Mouse (Mus musculus) embryonic facial prominence, embryonic 14.5 days (tissue): Measurements from ENCODE around the gene Rfwd3. TPM values are rescaled to one million over a fixed set of nuclear protein-coding genes. Genes with fewer than 3 reads are reported as not detected.
A peak's percentile ranks its signal among the peaks of the same experiment; 100 is the strongest.
"Not testable (repeated sequence)": the region's sequence is repeated elsewhere in the genome, so short reads cannot be mapped to it uniquely, and the experiment has no call there.

Source experiments
- ATAC-seq: fragments of 200-750 bp; cut with Nextera tagmentation; 2 replicates; pipeline ENCODE4 v1.8.0; 2017; ENCODE audit warnings: low read depth, moderate number of reproducible peaks, moderate TSS enrichment
- DNase-seq: peaks from one replicate; pipeline ENCODE4 v3.0.0-alpha.2; 2015; ENCODE audit warnings: low spot score
- H3K27ac ChIP-seq: fragments of 300-500 bp; sonication (generic); replicated peaks from 2 replicates; pipeline ENCODE4 v1.5.1; 2014; ENCODE audit warnings: low read depth, mild to moderate bottlenecking, low read length, moderate library complexity
- H3K27me3 ChIP-seq: fragments of 300-500 bp; sonication (generic); replicated peaks from 2 replicates; pipeline ENCODE4 v1.6.1; 2014; ENCODE audit warnings: low read length; ENCODE audit not compliant: control insufficient read depth, insufficient read depth
- H3K36me3 ChIP-seq: fragments of 300-500 bp; sonication (generic); 2 replicates; pipeline ENCODE4 v1.6.1; 2014; ENCODE audit warnings: low read length, mixed read lengths; ENCODE audit not compliant: control insufficient read depth, insufficient read depth
- H3K4me1 ChIP-seq: fragments of 300-500 bp; sonication (generic); 2 replicates; pipeline ENCODE4 v1.6.1; 2014; ENCODE audit warnings: antibody characterized with exemption, low read length; ENCODE audit not compliant: control insufficient read depth, insufficient read depth
- H3K4me2 ChIP-seq: fragments of 300-500 bp; sonication (generic); 2 replicates; pipeline ENCODE4 v1.6.1; 2014; ENCODE audit warnings: low read depth, mild to moderate bottlenecking, low read length, moderate library complexity, mixed read lengths
- H3K4me3 ChIP-seq: fragments of 300-500 bp; sonication (generic); 2 replicates; pipeline ENCODE4 v1.5.1; 2014; ENCODE audit warnings: low read depth, mild to moderate bottlenecking, low read length
- H3K9ac ChIP-seq: fragments of 300-500 bp; sonication (generic); 2 replicates; pipeline ENCODE4 v1.6.1; 2014; ENCODE audit warnings: low read depth, mild to moderate bottlenecking, low read length, moderate library complexity, mixed read lengths
- H3K9me3 ChIP-seq: fragments of 300-500 bp; sonication (generic); 2 replicates; pipeline ENCODE4 v1.6.1; 2016; ENCODE audit warnings: low read length; ENCODE audit not compliant: control insufficient read depth
- WGBS: fragments of 180-500 bp; shearing (Covaris S2); extraction: QIAGEN DNeasy Blood & Tissue Kit; methylation state at CpG from one replicate; pipeline ENCODE4 v1.1.7; 2014; 5-methylcytosine and 5-hydroxymethylcytosine counted together
- polyA plus RNA-seq: library from polyadenylated mRNA; unstranded; fragments of >200 nt; fragmentation: Nextera tagmentation; extraction: Ambion mirVana; gene quantifications from 2 replicates; pipeline ENCODE4 v1.2.1, GENCODE M21; 2014

The Rfwd3 gene
- polyA plus RNA-seq, 1 experiment from 2014 or later, result 42.1 TPM

- 0 out of 2 replicates have a peak, but pooled peaks cover 10% of the 10 kb centered on the region for H3K4me1 ChIP-seq
- H3K27ac ChIP-seq, result peak overlapping the region; percentile 83
- H3K4me2 ChIP-seq, result peak overlapping the region; percentile 67
- H3K36me3 ChIP-seq, result peaks cover 25% of the 10 kb centered on the region
- H3K27me3 ChIP-seq, result no peaks in the 10 kb centered on the region
- DNase-seq, result peak; percentile 42
- peak overlapping the region; percentile 97 for H3K4me3 ChIP-seq
- ATAC-seq, result no peak
- H3K9ac ChIP-seq, result peak overlapping the region; percentile 91
- WGBS, result 0% methylated on average over 28 of the region's 28 CpGs
- H3K9me3 ChIP-seq, result no peaks in the 10 kb centered on the region
These were observed 630 bp downstream of the Rfwd3 start for GRCm38 (mm10) chr8:111299363-111299820.

- DNase-seq (no peak), ATAC-seq (no peak)
- Histone ChIP-seq H3K9ac (no peak overlapping the region), H3K36me3 (peaks cover 39% of the 10 kb centered on the region), H3K4me1 (0 out of 2 replicates have a peak, but pooled peaks cover 10% of the 10 kb centered on the region), H3K4me3 (no peak overlapping the region), H3K27me3 (no peaks in the 10 kb centered on the region), H3K4me2 (peak overlapping the region; percentile 67; the same call in 1 of the 2 replicates), H3K27ac (no peak overlapping the region), H3K9me3 (no peaks in the 10 kb centered on the region)
- 80% methylated on average over 1 of the region's 1 CpGs for WGBS
These were observed 2.0 kb downstream of the Rfwd3 start for GRCm38 (mm10) chr8:111298011-111298410.

GRCm38 (mm10) chr8:111291733-111292132, 8.3 kb downstream of the Rfwd3 start:
- no peaks in the 10 kb centered on the region for H3K27me3 ChIP-seq
- DNase-seq (no peak), ATAC-seq (no peak)
- WGBS, result 97% methylated on average over 7 of the region's 7 CpGs
- no peak overlapping the region for H3K27ac ChIP-seq
- H3K4me1 ChIP-seq, result no peaks in the 10 kb centered on the region
- H3K9ac ChIP-seq, result no peak overlapping the region
- H3K4me3 ChIP-seq, result no peak overlapping the region
- no peaks in the 10 kb centered on the region for H3K9me3 ChIP-seq
- peaks cover 92% of the 10 kb centered on the region for H3K36me3 ChIP-seq
- H3K4me2 ChIP-seq, result no peak overlapping the region

- Histone ChIP-seq H3K9me3 (no peaks in the 10 kb centered on the region), H3K36me3 (peaks cover 94% of the 10 kb centered on the region), H3K27ac (no peak overlapping the region), H3K4me2 (no peak overlapping the region), H3K4me1 (no peaks in the 10 kb centered on the region), H3K9ac (no peak overlapping the region), H3K27me3 (no peaks in the 10 kb centered on the region), H3K4me3 (no peak overlapping the region)
- ATAC-seq, result no peak
- WGBS, result 95% methylated on average over 7 of the region's 7 CpGs
- DNase-seq, result no peak
These were observed 9.4 kb downstream of the Rfwd3 start for GRCm38 (mm10) chr8:111290586-111290985.

GRCm38 (mm10) chr8:111285603-111286002, 14.4 kb downstream of the Rfwd3 start:
- DNase-seq (no peak), ATAC-seq (no peak)
- Histone ChIP-seq H3K27me3 (no peaks in the 10 kb centered on the region), H3K9ac (no peak overlapping the region), H3K9me3 (no peaks in the 10 kb centered on the region), H3K27ac (no peak overlapping the region), H3K4me1 (no peaks in the 10 kb centered on the region), H3K4me2 (no peak overlapping the region), H3K4me3 (no peak overlapping the region), H3K36me3 (peaks cover 91% of the 10 kb centered on the region)
- 87% methylated on average over 4 of the region's 4 CpGs for WGBS

GRCm38 (mm10) chr8:111282093-111282492, 17.9 kb downstream of the Rfwd3 start:
- H3K27me3 ChIP-seq, result no peaks in the 10 kb centered on the region
- ATAC-seq (no peak), DNase-seq (peak; percentile 64)
- WGBS, result 77% methylated on average over 3 of the region's 3 CpGs
- no peak overlapping the region for H3K4me2 ChIP-seq
- no peak overlapping the region for H3K9ac ChIP-seq
- H3K36me3 ChIP-seq, result peaks cover 92% of the 10 kb centered on the region
- no peak overlapping the region; the same call in 1 of the 2 replicates for H3K27ac ChIP-seq
- H3K4me3 ChIP-seq, result no peak overlapping the region
- H3K9me3 ChIP-seq, result no peaks in the 10 kb centered on the region
- no peaks in the 10 kb centered on the region for H3K4me1 ChIP-seq

GRCm38 (mm10) chr8:111268277-111268676, 31.7 kb downstream of the Rfwd3 start:
- ATAC-seq (no peak), DNase-seq (no peak)
- Histone ChIP-seq H3K36me3 (peaks cover 23% of the 10 kb centered on the region), H3K27me3 (no peaks in the 10 kb centered on the region), H3K4me2 (no peak overlapping the region), H3K4me1 (no peaks in the 10 kb centered on the region), H3K9ac (no peak overlapping the region), H3K9me3 (0 out of 2 replicates have a peak, but pooled peaks cover 4% of the 10 kb centered on the region), H3K27ac (no peak overlapping the region), H3K4me3 (no peak overlapping the region)
- 70% methylated on average over 2 of the region's 2 CpGs for WGBS

- not testable (repeated sequence) for DNase-seq, H3K4me2 ChIP-seq, H3K9me3 ChIP-seq, H3K4me1 ChIP-seq, H3K27me3 ChIP-seq, H3K27ac ChIP-seq, H3K9ac ChIP-seq, H3K4me3 ChIP-seq, ATAC-seq
- WGBS, result 71% methylated on average over 7 of the region's 7 CpGs
- peaks cover 15% of the 10 kb centered on the region for H3K36me3 ChIP-seq
These were observed 33.9 kb downstream of the Rfwd3 start for GRCm38 (mm10) chr8:111266161-111266560.

- Histone ChIP-seq H3K4me2 (no peak overlapping the region), H3K4me3 (no peak overlapping the region), H3K27ac (no peak overlapping the region), H3K27me3 (no peaks in the 10 kb centered on the region), H3K36me3 (0 out of 2 replicates have a peak, but pooled peaks cover 3% of the 10 kb centered on the region), H3K4me1 (no peaks in the 10 kb centered on the region), H3K9me3 (0 out of 2 replicates have a peak, but pooled peaks cover 4% of the 10 kb centered on the region), H3K9ac (no peak overlapping the region)
- WGBS, result 70% methylated on average over 2 of the region's 2 CpGs
- no peak for ATAC-seq
- no peak for DNase-seq
These were observed 35.3 kb downstream of the Rfwd3 start for GRCm38 (mm10) chr8:111264693-111265220.
